Mouse (Mus musculus) cerebellum, adult 11 months (tissue): ENCODE data around the gene Gm12184.
"Not testable (repeated sequence)": the region's sequence is repeated elsewhere in the genome, so short reads cannot be mapped to it uniquely, and the experiment has no call there.

ENCODE experiments used
- DNase-seq: peaks from one replicate; pipeline ENCODE4 v3.0.0; 2022

The Gm12184 gene

DNA sequence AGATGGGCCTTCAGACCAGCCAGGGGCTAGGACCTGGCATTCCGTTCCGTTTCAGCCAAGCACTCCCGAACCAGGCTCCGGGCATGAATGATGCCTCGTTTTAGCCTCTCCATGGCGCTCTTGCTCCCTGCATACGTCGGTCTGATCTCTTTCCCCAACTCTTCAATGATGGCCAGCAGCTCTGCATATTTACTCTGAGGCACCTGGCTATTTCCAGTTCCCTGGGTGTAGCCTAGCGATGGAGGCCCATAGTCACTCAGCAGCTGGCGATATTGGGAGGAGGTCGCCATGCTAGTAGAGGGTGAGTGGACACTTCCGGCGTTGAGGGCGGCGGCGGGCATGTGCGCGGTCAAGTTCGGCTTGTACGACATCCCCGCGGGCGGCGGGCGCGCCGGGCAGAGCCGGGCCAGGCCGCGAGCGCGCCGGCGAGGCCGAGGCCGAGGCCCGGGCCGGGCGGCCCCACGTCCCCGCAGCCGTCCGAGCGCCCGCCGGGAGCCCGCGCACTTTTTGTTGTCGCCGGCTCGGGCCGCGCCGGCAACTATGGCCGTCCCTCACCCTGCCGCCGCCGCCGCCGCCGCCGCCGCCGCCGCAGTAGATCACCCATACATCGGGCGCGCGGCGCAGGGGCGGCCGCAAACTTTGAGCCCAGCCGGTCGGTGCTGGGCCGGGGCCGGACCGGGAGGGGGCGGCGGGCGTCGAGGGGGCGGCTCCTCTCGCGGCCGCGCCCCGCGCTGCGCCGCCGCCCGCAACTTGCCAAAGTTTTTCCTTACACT lies at the start of gene Gm12184, which contains the start of gene Trim7:
Gene Gm12184 (minus strand): TSS at position 677 of the 773 bp plus-strand sequence.
Gene Trim7 (plus strand): TSS at position 162 of the 773 bp plus-strand sequence.
- not testable (repeated sequence) for DNase-seq

DNA sequence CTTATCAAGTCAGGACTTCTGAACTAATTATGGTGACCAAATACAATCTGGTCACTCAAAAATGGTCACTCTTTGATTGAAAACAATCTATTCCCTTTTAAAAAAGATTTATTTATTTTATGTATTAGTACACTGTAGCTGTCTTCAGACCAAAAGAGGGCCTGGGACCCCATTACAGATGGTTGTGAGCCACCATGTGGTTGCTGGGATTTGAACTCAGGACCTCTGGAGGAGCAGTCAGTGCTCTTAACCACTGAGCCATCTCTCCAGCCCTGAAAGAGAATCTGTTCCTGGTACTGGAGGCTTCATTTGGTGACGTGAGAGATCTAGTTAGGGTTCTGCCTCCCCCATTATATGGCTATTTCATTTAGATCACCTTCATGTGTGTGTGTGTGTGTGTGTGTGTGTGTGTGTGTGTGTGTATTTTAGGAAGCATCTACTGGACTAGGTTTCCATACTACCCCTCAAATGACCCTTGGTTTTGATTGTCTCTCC lies 48.9 kb upstream of the Gm12184 start:
- not testable (repeated sequence) for DNase-seq

DNA sequence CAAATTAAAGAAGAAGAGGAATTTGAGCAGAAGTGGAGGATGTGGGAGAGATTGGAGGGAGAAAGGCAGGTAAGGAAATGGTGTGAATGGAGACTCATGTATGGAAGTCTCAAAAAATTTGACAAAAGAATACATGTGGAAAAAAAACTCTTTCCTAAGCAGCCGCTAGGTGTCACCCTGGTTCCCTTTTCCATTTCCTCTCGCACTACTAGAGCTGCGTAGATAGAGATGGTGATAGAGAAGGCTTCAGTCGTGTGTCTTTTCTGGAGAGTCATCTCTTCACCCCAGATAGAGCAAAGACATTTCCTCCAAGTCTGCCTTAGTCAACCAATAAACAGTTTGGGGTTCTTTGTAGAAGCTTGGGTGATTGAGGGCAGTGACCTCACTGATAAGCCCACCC lies 48.0 kb upstream of the Gm12184 start:
- no peak for DNase-seq

DNA sequence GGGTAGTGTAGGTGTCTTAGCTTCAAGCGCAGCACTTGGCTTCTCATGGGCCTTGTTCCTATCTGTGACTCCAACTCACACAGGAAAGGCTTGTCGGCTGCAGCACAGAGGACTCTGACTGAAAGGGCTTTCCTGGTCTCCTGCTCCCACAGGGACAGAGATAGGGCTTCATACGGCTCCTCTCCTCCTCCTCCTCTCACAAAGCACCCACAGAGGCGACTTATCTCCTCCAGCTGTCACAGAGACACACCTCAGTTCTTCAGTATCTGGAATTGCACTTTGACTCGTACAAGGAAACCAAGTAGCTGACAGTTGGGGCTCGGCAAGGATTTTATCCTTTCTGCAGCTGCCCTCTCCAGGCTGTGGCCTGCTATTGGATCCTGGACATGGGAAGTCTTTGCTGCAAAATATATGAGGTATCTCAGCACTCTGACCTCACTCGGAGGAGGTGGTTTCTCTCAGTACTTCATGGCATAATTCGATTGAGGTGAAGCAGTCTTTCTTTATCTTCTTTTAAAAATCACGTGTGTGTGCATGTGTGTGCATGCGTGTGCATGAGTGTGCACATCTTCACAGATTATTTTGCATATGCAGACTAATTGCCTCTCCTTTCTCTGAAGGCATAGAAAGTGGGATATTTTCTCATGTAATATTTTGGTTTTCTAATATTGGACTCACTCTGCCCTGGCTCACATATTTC lies 47.3 kb upstream of the Gm12184 start:
- DNase-seq: no peak

DNA sequence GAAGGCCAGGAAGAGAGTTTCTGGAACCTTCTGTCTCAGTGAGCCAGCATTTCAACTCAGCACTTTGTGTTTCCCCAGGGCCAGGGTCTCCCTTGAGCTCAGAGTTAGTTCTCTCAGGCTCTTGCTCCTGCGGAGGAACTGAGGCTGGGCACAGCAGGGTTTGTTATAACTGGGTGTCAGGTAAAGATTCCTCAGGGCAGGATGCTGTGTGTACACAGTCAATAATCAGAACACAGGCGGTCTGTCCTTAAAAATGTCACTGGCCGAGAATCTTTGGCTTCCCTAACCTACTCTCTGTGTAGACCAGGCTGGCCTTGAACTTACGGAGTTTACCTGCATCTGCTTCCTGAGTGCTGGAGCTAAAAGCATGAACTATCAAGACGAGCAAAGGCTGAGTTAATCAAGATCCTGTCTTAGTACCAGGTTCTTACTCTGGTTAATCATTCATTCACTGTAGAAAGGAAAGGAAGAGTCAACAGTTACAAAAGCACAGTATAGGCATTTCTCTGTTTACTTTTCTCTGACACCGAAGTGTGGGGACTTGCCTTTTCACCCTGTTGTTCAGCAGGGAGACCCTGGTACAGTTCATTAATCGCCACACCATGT lies 46.3 kb upstream of the Gm12184 start:
- no peak for DNase-seq

DNA sequence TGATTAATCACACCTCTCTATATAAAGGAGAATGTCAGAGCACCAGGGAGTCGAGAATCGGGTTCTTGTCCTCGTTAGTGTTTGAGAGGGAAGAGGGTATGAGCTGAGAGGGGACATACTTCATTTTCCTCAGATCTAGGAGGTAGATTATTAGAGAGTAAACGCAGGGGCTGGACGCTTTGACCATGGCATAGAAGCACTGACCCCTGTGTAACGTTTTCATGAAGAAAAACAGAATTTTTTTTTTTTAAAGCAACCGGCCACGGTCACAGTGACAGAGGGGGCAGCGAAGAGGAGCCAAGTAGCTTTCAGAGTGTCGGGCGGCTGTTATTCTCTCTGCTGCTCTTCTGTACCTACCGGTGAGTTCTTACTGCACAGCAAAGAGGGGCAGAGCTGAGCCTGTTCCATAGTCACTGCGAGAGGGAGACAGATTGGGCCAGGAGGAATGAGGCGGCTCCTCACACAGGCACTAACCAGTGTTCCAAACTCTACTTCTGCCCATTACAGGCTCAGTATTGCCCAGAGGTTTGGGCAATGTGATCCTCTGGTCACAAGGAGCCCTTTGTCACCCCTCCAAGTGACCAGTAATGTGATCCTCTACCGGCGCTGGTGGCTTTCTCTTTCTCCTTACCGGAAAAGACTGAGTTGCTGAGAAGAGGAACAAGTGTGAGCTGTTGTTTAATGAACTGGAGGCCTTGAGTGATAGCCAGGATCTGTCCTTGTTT lies 45.5 kb upstream of the Gm12184 start:
- no peak for DNase-seq

DNA sequence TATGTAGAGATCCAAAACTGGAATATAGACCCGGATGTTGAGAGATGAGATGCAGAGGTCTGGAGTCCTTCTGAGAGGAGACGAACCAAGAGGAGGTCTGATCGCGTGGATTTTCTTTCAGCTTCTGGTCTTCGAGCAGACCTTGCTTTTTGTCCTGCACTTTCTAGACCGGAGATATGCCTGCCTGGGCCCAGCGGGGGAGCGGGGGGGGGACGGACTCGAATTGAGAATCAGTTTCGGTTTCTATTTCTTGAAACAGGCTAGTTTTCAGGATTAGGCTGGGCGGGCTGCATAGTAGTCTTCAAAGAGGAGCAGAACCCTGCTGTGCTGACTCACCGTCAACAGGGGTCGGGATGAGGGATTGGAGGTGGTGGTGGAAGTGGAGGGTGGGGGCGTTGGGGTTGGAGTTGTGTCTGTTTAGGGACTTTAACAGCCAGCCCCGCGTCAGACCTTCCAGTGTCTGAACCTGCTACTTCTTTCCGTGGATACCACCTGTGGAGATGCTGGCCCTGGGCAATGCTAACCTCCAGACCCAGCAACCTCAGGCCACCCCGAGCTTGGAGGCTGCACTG lies 44.8 kb upstream of the Gm12184 start, which contains the start of gene Irgm1:
Gene Irgm1 (minus strand): TSS at position 483 of the 572 bp plus-strand sequence.
- DNase-seq: no peak

DNA sequence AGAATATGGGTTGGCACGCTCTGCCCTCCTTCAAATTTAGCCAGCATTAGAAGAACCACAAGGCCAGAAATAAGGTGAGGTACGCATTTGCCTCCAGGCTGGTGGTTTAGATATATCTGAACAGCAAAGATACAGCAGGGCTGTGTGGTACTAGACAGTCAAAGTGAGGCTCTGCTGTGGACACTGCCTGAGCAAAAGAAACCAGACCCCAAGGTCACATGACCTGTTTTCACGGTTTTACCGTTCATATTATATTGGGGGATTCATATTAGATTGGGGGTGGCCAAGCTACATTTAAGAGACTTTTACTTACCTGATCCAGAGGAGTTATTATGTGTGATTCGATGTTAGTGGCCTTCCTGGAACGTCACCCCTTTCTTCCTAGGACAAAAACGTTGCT lies 44.3 kb upstream of the Gm12184 start:
- DNase-seq: no peak

DNA sequence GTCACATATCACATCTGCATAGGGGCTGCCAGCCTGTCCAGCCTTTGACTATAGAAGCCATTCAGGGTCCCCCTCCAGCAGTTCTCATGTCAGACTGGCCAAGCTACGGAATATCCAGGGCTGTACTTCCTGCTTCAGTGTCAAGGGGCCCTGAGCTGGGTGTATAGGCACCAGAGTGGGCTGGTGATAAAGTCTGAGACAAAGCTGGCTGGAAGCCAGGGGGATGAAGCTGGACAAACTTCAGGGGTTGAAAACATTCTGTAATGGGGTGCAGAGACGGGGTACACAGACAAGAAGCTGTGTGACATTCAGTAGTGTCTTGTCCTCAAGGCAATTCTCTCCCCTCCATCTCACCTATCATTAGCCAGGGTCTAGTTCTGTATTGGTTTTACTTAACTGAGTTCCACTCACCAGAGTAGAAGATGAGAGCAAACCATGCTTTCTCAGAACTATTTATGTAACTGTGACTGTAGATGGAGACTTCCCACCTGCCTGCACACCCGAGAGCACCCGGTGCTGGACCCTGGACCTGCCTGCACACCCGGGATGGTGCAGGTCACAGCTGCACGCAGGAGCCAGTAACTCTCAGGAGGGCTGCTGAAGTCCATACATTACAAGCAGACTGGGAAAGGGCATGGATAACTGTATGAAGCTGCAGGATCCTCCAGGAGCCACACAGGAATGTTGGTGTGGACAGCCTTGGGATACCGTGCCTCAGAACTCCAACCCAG lies 43.1 kb upstream of the Gm12184 start:
- DNase-seq: no peak

DNA sequence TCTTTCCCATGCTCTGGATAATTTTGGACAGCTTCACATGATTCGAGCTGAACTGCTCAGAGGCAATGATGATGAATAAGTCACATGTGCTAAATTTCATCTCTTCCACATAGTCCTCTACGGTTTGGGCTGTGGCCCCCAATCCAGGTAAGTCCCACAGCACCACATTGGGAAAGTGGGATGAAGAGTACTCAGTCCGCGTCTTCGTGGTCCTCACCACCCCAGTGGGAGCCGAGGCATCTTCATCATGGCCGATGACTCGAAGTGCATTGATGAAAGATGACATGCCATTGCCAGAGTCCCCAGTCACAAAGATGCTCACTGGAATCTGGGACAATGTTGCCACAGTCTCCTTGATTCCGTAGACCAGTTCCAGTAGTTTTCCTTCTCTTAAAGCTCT lies 40.0 kb upstream of the Gm12184 start:
- no peak for DNase-seq

DNA sequence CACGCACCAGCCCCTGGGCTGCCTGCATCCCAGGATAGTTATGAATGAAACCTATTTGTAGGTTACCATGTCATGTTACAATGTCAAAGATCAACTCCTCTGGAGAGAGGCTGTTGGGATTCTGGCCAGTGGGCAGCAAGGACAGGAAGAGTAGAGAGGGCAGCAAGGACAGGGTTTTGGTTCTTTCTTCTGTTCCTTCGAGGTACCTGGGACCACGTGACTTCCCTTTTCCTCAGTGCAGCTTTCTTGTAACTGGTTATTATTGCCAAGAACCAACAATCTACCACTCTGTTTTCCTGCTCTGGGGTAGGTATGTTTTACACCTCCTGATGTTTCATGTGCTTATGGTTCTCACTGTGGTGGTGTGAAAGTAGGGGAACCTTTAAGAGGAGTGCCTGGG lies 37.4 kb upstream of the Gm12184 start:
- DNase-seq: no peak

DNA sequence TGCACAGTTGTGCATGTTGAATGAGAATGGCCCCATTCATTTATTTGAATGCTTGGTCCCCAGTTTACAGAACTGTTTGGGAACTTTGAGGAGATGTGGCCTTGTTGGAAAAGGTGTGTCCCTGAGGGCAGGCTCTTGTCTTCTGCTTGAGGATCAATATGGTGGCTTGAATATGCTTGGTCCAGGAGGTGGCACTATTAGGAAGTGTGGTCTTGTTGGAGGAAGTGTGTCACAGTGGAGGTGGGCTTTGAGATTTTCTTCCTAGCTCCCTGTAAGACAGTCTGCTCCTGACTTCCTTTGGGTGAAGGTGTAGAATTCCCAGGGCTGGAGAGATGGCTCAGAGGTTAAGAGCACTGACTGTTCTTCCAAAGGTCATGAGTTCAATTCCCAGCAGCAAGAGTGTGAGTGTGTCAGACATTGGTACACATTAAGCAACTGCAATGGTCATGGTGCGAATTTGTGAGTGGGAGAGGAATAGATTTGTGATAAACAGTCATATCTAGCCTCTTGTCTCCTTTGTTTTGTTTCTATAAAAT lies 36.4 kb upstream of the Gm12184 start:
- DNase-seq: no peak

DNA sequence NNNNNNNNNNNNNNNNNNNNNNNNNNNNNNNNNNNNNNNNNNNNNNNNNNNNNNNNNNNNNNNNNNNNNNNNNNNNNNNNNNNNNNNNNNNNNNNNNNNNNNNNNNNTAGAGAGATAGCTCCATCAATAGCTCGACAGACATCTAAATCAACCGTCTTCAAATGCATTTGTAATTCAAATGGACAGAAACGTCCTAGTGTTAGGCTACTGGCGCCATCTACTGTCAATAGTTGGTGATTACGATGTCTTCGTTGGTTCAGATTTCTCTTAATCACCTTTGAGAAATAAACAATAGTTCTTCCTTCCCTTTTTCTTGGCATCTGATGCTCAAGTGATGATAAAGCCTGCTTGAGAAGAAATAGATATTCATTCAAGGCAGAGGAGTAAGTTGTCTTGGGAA lies 32.6 kb upstream of the Gm12184 start:
- no peak for DNase-seq

DNA sequence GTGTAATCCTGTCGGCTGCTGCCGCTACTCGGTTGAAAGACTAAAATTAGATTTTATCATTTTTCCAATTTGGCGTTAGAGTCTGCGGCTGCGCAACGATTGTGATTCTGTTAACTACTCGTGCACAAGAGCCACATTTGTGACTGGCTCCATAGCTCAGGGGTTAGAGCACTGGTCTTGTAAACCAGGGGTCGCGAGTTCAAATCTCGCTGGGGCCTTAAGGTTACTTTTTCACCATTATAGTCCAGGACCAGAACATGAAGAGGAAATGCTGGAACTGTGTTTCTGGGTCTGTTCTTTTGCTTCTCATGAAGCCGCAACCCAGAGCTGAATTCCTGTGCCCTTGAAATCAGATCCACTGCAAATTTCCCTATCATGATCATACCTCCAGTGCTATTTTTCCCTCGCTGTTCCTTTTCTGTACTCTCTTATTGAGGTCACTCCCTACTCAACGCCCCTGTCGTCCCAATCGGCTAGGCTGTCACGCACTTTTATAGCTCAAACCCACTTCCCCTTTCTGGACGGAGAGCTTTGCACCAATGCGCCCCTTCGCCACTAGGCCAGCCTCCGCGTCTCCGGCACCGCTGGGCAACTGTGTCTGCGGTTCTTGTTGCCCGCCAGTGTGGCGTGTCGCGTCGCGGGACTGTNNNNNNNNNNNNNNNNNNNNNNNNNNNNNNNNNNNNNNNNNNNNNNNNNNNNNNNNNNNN lies 27.2 kb upstream of the Gm12184 start:
- peak; percentile 91 for DNase-seq

DNA sequence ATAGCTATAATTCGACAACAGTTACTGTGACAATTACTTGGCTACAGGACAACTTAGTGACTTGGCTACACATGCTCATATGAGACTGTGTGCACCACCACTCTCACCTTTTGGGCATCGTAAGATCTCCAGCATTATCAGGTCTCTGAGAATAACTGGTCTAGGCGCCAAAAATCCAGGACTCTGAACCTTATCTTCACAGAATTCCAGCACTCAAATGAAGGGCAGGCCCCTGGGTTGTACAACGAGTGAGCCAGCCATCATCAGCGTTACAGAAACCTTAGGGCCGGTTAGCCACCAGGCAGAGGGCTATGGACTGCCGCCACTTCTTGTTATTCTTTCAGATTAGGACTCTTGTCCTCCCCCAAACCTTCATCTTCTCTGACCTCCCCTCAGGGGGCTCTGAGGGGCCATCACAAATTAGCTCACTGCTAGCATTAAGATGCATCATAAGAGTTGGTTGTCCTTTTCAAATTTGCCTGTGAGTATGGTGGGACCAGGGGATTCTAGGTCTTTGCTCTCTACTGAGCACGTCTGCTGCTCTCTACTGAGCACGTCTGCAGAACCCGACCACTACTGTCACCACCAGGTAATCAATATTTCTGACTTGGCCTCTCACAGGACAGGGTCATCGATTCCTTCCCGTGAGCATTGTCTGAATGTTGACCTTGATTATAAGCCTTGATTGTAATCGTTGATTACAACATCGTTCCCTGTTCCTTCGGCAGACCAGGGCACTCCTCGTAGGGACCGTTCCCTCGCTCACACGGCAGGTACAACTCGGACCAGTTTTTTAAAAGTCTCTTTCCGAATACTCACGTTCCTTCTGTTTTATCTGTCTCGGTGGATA lies 26.4 kb upstream of the Gm12184 start:
- no peak for DNase-seq

DNA sequence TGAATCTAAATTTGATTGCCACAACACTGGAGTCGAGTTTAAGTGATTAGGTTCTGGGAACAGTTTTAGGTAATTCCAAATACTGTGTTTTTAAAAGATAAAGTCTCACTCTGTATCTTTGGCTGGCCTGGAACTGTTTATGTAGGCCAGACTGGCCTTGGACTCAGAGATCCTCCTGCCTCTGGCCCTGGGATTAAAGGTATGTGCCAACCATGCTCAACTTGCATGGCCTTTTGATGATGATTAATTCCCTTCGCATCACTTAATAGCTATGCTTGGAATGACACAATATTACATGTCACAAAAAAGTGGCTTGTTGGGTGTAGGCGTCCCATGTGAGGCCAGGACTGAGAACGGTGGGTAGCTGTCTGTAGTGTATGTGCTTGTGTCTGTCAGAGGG lies 25.7 kb upstream of the Gm12184 start:
- no peak for DNase-seq

DNA sequence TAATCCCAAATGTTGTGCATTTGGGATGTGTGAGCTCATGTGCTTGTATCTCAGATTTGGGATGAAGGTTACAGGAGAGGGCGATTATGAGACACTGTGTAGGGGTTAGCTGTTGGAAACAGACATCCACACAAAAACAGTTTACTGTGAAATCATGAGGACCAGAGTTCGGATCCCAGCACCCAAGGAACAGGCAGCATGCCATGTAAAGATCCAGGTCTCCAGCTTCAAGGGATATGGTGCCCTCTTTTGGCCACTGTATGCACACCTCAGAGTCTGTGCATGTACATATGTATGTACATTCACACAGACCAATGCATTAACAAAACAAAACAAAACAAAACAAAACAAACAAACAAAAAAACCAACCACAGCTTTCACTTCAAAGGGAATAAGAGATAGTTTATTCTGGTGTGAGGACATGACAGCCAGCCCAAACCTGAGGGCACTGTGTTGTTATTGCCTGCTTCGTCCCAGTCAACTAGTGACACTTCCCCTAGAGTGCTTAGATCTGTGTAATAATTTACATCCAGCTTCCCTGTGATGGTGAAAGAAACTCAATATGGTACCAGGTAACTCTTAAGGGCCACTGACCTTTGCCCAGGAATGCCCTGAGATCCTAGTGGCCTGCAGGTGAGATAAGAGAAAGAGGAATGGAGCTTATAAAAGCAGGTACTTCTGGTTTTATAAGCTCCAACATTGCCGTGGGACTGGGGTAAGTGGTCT lies 25.0 kb upstream of the Gm12184 start:
- DNase-seq: no peak

DNA sequence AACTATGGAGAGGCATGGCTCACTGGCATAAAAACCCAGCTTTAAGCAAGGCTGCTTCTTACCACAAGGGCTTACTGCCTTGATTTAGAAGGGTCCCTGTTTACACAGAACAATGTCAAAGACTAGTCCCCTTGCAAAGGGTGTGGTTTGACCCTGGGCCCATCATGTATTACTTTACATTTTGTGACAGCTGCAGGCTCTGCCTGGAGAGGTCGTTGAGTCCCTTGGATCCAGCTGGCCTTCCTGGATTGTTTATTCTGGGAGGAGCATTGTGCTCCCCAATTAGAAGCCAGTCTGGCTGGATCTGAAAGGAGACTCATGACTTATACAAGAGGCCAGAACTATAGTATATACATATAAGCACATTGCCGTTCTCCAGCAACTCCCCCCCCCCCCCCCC lies 23.8 kb upstream of the Gm12184 start:
- no peak for DNase-seq

DNA sequence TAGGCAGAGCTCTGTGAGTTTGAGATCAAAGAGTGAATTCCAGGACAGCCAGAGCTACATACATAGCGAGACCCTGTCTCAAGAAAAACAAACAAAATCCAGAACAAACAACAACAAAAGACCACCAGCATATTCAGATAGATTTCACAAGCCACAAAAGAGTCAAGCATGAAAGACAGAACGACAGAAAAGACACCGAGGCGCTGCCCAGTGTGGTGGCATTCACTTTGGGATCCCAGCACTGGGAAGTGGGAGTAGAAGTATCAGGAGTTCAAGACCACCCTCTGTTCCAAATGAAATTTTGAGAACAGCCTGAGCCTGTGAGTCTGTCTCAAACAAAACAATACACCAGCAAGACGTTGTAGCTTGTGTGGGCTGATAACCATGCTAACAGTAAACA lies 20.4 kb upstream of the Gm12184 start:
- no peak for DNase-seq
